ENCODE assay signal across 8 mouse cellular contexts in the genomic region with DNA sequence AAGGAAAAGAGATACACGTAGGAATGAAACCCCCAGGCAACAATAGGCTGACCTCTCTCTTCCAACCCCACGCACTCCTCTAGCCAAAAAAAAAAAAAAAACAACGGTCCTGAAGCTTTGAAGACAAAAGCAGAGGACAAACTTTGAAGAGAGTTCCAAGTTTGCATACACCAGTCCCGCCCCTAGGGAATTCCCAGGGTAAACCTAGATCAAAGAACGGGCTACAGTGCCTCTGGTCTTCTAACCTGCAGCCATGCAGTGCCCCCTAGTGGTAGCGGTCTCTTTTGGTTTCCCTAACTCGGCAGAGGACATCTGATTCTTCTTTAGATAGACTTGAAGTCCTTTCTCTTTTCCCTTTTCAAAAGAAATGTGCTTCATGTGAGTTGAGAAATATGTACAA. TPM values are rescaled to one million over a fixed set of nuclear protein-coding genes. Genes with fewer than 3 reads are reported as not detected.
DNase-seq lines count a peak whose midpoint lies in the region; ATAC-seq and TF ChIP-seq lines count a peak whose summit lies in the region.

No protein-coding gene starts in this region.

- H3K4me3 ChIP-seq in intestine, embryonic 16.5 days (ENCODE audit: low read length): no peak overlapping the region
- H3K4me3 ChIP-seq in midbrain, embryonic 11.5 days (ENCODE audit: low read depth, low read length): no peak overlapping the region
- H3K4me3 ChIP-seq in small intestine, adult 2 months (ENCODE audit: low read depth, low read length): no peak overlapping the region

- no peaks in the 10 kb centered on the region for H3K9me3 ChIP-seq in intestine, embryonic 16.5 days (ENCODE audit: control insufficient read depth, low read length)
- H3K9me3 ChIP-seq in midbrain, embryonic 11.5 days (ENCODE audit: control insufficient read depth, low read length): no peaks in the 10 kb centered on the region

- no peak overlapping the region for H3K4me2 ChIP-seq in intestine, embryonic 16.5 days (ENCODE audit: low read depth, low read length)
- no peak overlapping the region for H3K4me2 ChIP-seq in midbrain, embryonic 11.5 days

- TF ChIP-seq POLR2A in small intestine, adult 2 months (IDR thresholded peaks at IDR 0.05; ENCODE audit: low read depth, low read length): no peak

- 3% methylated on average over 7 of the region's 7 CpGs for WGBS in intestine, embryonic 16.5 days
- WGBS in midbrain, embryonic 11.5 days: 1% methylated on average over 7 of the region's 7 CpGs
- 2% methylated on average over 7 of the region's 7 CpGs for WGBS in small intestine, adult 2 months

- ATAC-seq in intestine, embryonic 16.5 days: peak; percentile 73
- ATAC-seq in midbrain, embryonic 11.5 days (ENCODE audit: low FRiP score): peak; percentile 81; the same call in 1 of the 2 replicates
- no peak for ATAC-seq in erythroid progenitor cell, adult 5-6 weeks (replicated peaks; ENCODE audit: low FRiP score, poor library complexity, severe bottlenecking)

- H3K27me3 ChIP-seq in intestine, embryonic 16.5 days (replicated peaks; ENCODE audit: control insufficient read depth, insufficient read depth, low read length): no peaks in the 10 kb centered on the region
- no peaks in the 10 kb centered on the region for H3K27me3 ChIP-seq in midbrain, embryonic 11.5 days (ENCODE audit: control insufficient read depth, insufficient read depth, low read length)
- no peaks in the 10 kb centered on the region for H3K27me3 ChIP-seq in small intestine, adult 2 months (ENCODE audit: control insufficient read depth, insufficient read depth, low read length)

- peak; percentile 91; the same call in 1 of the 2 replicates for TF ChIP-seq CTCF in small intestine, adult 2 months (IDR thresholded peaks at IDR 0.05; ENCODE audit: extremely low read depth, insufficient read length, insufficient replicate concordance, low read depth, low read length)

- DNase-seq in adipocyte (ENCODE audit: low spot score): peak; percentile 88
- peak; percentile 95 for DNase-seq in embryo, embryonic 10 days (ENCODE audit: low spot score)
- peak; percentile 75 to 88 for DNase-seq in gastrocnemius, postnatal 4 days (ENCODE audit: low spot score in 2 of 2)
- peak; percentile 88 to 94 for DNase-seq in left cerebral cortex, postnatal 25 days (ENCODE audit: low spot score in 2 of 2)
- DNase-seq in midbrain, embryonic 11.5 days (ENCODE audit: low spot score, missing footprints): peak; percentile 96

- no peaks in the 10 kb centered on the region for H3K4me1 ChIP-seq in intestine, embryonic 16.5 days (ENCODE audit: control insufficient read depth, insufficient read depth, low read length)
- H3K4me1 ChIP-seq in midbrain, embryonic 11.5 days (ENCODE audit: control insufficient read depth, insufficient read depth, low read length): no peaks in the 10 kb centered on the region
- peaks cover 3% of the 10 kb centered on the region; the same call in 1 of the 2 replicates for H3K4me1 ChIP-seq in small intestine, adult 2 months (ENCODE audit: control insufficient read depth, insufficient read depth, insufficient read length, low read length)

- H3K9ac ChIP-seq in intestine, embryonic 16.5 days (ENCODE audit: low read depth, low read length): no peak overlapping the region
- H3K9ac ChIP-seq in midbrain, embryonic 11.5 days (ENCODE audit: low read length): no peak overlapping the region

- no peak overlapping the region for H3K27ac ChIP-seq in intestine, embryonic 16.5 days (ENCODE audit: low read length)
- H3K27ac ChIP-seq in midbrain, embryonic 11.5 days (ENCODE audit: low read depth, low read length): no peak overlapping the region
- no peak overlapping the region for H3K27ac ChIP-seq in small intestine, adult 2 months (ENCODE audit: insufficient read depth, low read depth, low read length)

- intact Hi-C loops in left cerebral cortex, postnatal 25 days (cut with DNase I): loop anchor here (1.0 to 2.0 kb wide), 2 partner anchors 73 to 154 kb away; no protein-coding TSS in a partner anchor

- H3K36me3 ChIP-seq in intestine, embryonic 16.5 days (ENCODE audit: control insufficient read depth, insufficient read depth, low read length): no peaks in the 10 kb centered on the region
- no peaks in the 10 kb centered on the region for H3K36me3 ChIP-seq in midbrain, embryonic 11.5 days (ENCODE audit: control insufficient read depth, insufficient read depth, low read length)
- H3K36me3 ChIP-seq in small intestine, adult 2 months (ENCODE audit: control insufficient read depth, insufficient read depth, low read length): no peaks in the 10 kb centered on the region

RNA-seq across cellular contexts. Expression of gene Spata3, which starts 8.8 kb away (rescaled TPM):
- not detected for total RNA-seq in gastrocnemius, postnatal 4 days (2021)
- polyA plus RNA-seq in intestine, embryonic 16.5 days (2015; fragmentation: Nextera tagmentation; extraction: Ambion mirVana): not detected in 2 replicates
- total RNA-seq in left cerebral cortex, postnatal 25 days (2021): under 1 TPM; 0.41 to 0.57 TPM
- polyA plus RNA-seq in midbrain, embryonic 11.5 days (2014; fragmentation: Nextera tagmentation; extraction: Ambion mirVana): not detected in 2 replicates
- polyA plus RNA-seq in small intestine, adult 2 months (2012; rRNA removed): not detected in 2 replicates
- not detected in 2 replicates for total RNA-seq in erythroid progenitor cell, adult 5-6 weeks (2015; ENCODE audit: low replicate concordance)
- total RNA-seq in erythroid progenitor cell, adult 5-6 weeks (2017; ENCODE audit: low replicate concordance): not detected in 2 replicates

RNA-seq across cellular contexts. Expression of gene 2810459M11Rik, which starts 37.9 kb away (rescaled TPM):
- under 1 TPM; 0.23 to 0.27 TPM for total RNA-seq in gastrocnemius, postnatal 4 days (2021)
- 4.3 and 4.4 TPM in 2 replicates for polyA plus RNA-seq in intestine, embryonic 16.5 days (2015; fragmentation: Nextera tagmentation; extraction: Ambion mirVana)
- 1 to 10 TPM; 7.2 to 8.0 TPM for total RNA-seq in left cerebral cortex, postnatal 25 days (2021)
- 0.15 and 0.28 TPM in 2 replicates for polyA plus RNA-seq in midbrain, embryonic 11.5 days (2014; fragmentation: Nextera tagmentation; extraction: Ambion mirVana)
- polyA plus RNA-seq in small intestine, adult 2 months (2012; rRNA removed): 9.4 and 13.8 TPM in 2 replicates
- total RNA-seq in erythroid progenitor cell, adult 5-6 weeks (2015; ENCODE audit: low replicate concordance): not detected in 2 replicates
- not detected in 2 replicates for total RNA-seq in erythroid progenitor cell, adult 5-6 weeks (2017; ENCODE audit: low replicate concordance)

RNA-seq across cellular contexts. Expression of gene Gpr55, which starts 47.0 kb away (rescaled TPM):
- not detected for total RNA-seq in gastrocnemius, postnatal 4 days (2021)
- polyA plus RNA-seq in intestine, embryonic 16.5 days (2015; fragmentation: Nextera tagmentation; extraction: Ambion mirVana): 0.07 and 0.10 TPM in 2 replicates
- under 1 TPM in 1 of 2 experiments, not detected in 1; 0.09 TPM for total RNA-seq in left cerebral cortex, postnatal 25 days (2021)
- not detected in 2 replicates for polyA plus RNA-seq in midbrain, embryonic 11.5 days (2014; fragmentation: Nextera tagmentation; extraction: Ambion mirVana)
- polyA plus RNA-seq in small intestine, adult 2 months (2012; rRNA removed): 2.7 and 4.2 TPM in 2 replicates
- total RNA-seq in erythroid progenitor cell, adult 5-6 weeks (2015; ENCODE audit: low replicate concordance): not detected in 2 replicates
- total RNA-seq in erythroid progenitor cell, adult 5-6 weeks (2017; ENCODE audit: low replicate concordance): 0.39 TPM in 1 of 2 replicates, not detected in the other

RNA-seq across cellular contexts. Expression of gene Psmd1, which starts 56.4 kb away (rescaled TPM):
- total RNA-seq in gastrocnemius, postnatal 4 days (2021): 100 to 1,000 TPM; 120 to 139 TPM
- polyA plus RNA-seq in intestine, embryonic 16.5 days (2015; fragmentation: Nextera tagmentation; extraction: Ambion mirVana): 135 and 144 TPM in 2 replicates
- total RNA-seq in left cerebral cortex, postnatal 25 days (2021): 100 to 1,000 TPM; 103 to 108 TPM
- 238 and 259 TPM in 2 replicates for polyA plus RNA-seq in midbrain, embryonic 11.5 days (2014; fragmentation: Nextera tagmentation; extraction: Ambion mirVana)
- polyA plus RNA-seq in small intestine, adult 2 months (2012; rRNA removed): 18.7 and 33.6 TPM in 2 replicates
- total RNA-seq in erythroid progenitor cell, adult 5-6 weeks (2015; ENCODE audit: low replicate concordance): 54.8 and 84.7 TPM in 2 replicates
- 83.6 and 94.6 TPM in 2 replicates for total RNA-seq in erythroid progenitor cell, adult 5-6 weeks (2017; ENCODE audit: low replicate concordance)

Comparison
In these comparisons a context has a peak if more than half of its experiments do, and no peak if none do; other contexts are left out.
1. RNA of gene 2810459M11Rik, which starts 37.9 kb away (total RNA-seq): 7.2 to 8.0 TPM in left cerebral cortex, postnatal 25 days; 0.23 to 0.27 TPM in gastrocnemius, postnatal 4 days and not detected in erythroid progenitor cell, adult 5-6 weeks; every median in the first group is over 4 times any median in the second.
2. Peak in every context shown above with its lines, with median percentiles within 50 percentile points of each other: DNase-seq.